8 mouse cellular contexts compared by ENCODE assay signal in the genomic region with DNA sequence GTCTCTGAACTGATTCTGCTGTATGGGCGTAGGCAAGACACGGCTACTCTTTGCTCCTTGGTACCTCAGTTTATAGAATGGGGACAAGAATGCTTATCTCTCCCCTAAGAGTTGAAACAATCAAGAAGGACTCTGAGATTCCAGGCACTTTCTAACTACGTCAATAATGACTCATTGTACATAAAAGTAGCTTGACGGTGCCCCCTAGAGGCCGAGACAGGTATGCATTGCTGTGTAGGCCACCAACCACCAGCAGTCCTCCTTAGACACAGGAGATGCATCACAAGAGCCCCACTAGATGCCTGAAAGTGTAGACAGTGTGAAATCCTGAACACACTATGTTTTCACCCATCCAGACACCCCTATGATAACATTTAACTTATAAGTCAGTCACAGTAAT. TPM values are rescaled to one million over a fixed set of nuclear protein-coding genes. Genes with fewer than 3 reads are reported as not detected.
DNase-seq lines count a peak whose midpoint lies in the region; ATAC-seq and TF ChIP-seq lines count a peak whose summit lies in the region.
"Had no signal": no experiment of that assay in that cellular context is flagged by ENCODE, and none has a peak within 500 bp of the region (broad histone marks: within the 10 kb centered on the region; RNA-seq: fewer than 3 reads in every experiment).

No protein-coding gene starts in this region.

- intact Hi-C loops in heart, postnatal 36 days (cut with DNase I): loop anchor here (5.0 kb wide), 2 partner anchors 36 to 196 kb away; no protein-coding TSS in a partner anchor

- TF ChIP-seq POLR2A in MEL (IDR thresholded peaks at IDR 0.05; ENCODE audit: control insufficient read depth in 1 of 2, insufficient read depth in 1 of 2, low read depth in 1 of 2, low read length in 2 of 2, poor library complexity in 1 of 2): no peak
- TF ChIP-seq POLR2A in brain, embryonic 14.5 days (IDR thresholded peaks at IDR 0.05; ENCODE audit: borderline replicate concordance, extremely low read depth, insufficient read depth, insufficient read length, poor library complexity, severe bottlenecking): no peak

- TF ChIP-seq EP300 in MEL (IDR thresholded peaks at IDR 0.05; ENCODE audit: low read depth in 1 of 2, low read length in 2 of 2): no peak
- no peak for TF ChIP-seq EP300 in liver, postnatal 0 days (IDR thresholded peaks at IDR 0.05; ENCODE audit: low read depth)

- no peak overlapping the region for H3K4me3 ChIP-seq in liver, embryonic 11.5 days (ENCODE audit: low read depth, low read length)
- no peak overlapping the region for H3K4me3 ChIP-seq in MEL (ENCODE audit: control insufficient read depth in 1 of 2, insufficient read depth in 1 of 2, low read depth in 2 of 2, low read length in 2 of 2)
- no peak overlapping the region for H3K4me3 ChIP-seq in liver, postnatal 0 days (ENCODE audit: low read depth, low read length)

- no peak overlapping the region for H3K27ac ChIP-seq in liver, embryonic 11.5 days (ENCODE audit: low read depth, low read length)
- no peak overlapping the region for H3K27ac ChIP-seq in MEL (ENCODE audit: control insufficient read depth, low read depth, low read length)
- no peak overlapping the region for H3K27ac ChIP-seq in liver, postnatal 0 days (ENCODE audit: low read depth)

- peak; percentile 63 for DNase-seq in liver
- DNase-seq in liver, embryonic 11.5 days (ENCODE audit: low spot score): no peak
- peak; percentile 74 for DNase-seq in MEL (ENCODE audit: low read depth, low spot score)
- DNase-seq in brain, embryonic 14.5 days (ENCODE audit: low read depth): peak; percentile 68
- DNase-seq in heart, postnatal 36 days: peak; percentile 14 to 38
- DNase-seq in liver, postnatal 0 days: peak; percentile 63
- peak; percentile 40 to 73 for DNase-seq in spleen, postnatal 10 days (ENCODE audit: low spot score in 2 of 2)

- peak; percentile 58 for TF ChIP-seq RAD21 in MEL (IDR thresholded peaks at IDR 0.05; ENCODE audit: low read depth, low read length)

- no peak overlapping the region for H3K9ac ChIP-seq in liver, embryonic 11.5 days (ENCODE audit: low read depth, low read length)
- no peak overlapping the region for H3K9ac ChIP-seq in MEL (ENCODE audit: control insufficient read depth, low read depth, low read length, poor library complexity, severe bottlenecking)
- no peak overlapping the region for H3K9ac ChIP-seq in liver, postnatal 0 days (replicated peaks)

- 44% methylated on average over 5 of the region's 5 CpGs for WGBS in liver, embryonic 11.5 days
- 48% methylated on average over 5 of the region's 5 CpGs for WGBS in liver, postnatal 0 days (ENCODE audit: insufficient replicate concordance)

- TF ChIP-seq CTCF in MEL (IDR thresholded peaks at IDR 0.05 in 2 of 3, conservative IDR thresholded peaks at IDR 0.05 in 1 of 3; ENCODE audit: control insufficient read depth in 1 of 3, insufficient read depth in 1 of 3, low read depth in 2 of 3, low read length in 3 of 3, poor library complexity in 1 of 3, severe bottlenecking in 1 of 3): peak; percentile 67 to 90 (median 79)
- TF ChIP-seq CTCF in brain, embryonic 14.5 days (IDR thresholded peaks at IDR 0.05; ENCODE audit: borderline replicate concordance, extremely low read depth, insufficient read depth, insufficient read length): peak; percentile 63; the same call in 1 of the 2 replicates
- TF ChIP-seq CTCF in liver, postnatal 0 days (IDR thresholded peaks at IDR 0.05; ENCODE audit: low read depth): peak; percentile 73

- H3K4me1 ChIP-seq in liver, embryonic 11.5 days (replicated peaks; ENCODE audit: control insufficient read depth, insufficient read depth, low read length): no peaks in the 10 kb centered on the region
- no peaks in the 10 kb centered on the region for H3K4me1 ChIP-seq in MEL (ENCODE audit: control insufficient read depth in 1 of 2, insufficient read depth in 2 of 2, low read length in 2 of 2)
- H3K4me1 ChIP-seq in liver, postnatal 0 days (ENCODE audit: insufficient read depth): no peaks in the 10 kb centered on the region

- H3K9me3 ChIP-seq in liver, embryonic 11.5 days (ENCODE audit: control insufficient read depth, low read length): no peaks in the 10 kb centered on the region
- H3K9me3 ChIP-seq in MEL (replicated peaks; ENCODE audit: insufficient read depth, low read length): no peaks in the 10 kb centered on the region
- no peaks in the 10 kb centered on the region for H3K9me3 ChIP-seq in liver, postnatal 0 days (ENCODE audit: low read length)

- no peak overlapping the region for H3K4me2 ChIP-seq in liver, embryonic 11.5 days
- H3K4me2 ChIP-seq in liver, postnatal 0 days (ENCODE audit: low read depth, low read length): no peak overlapping the region

- no peak for ATAC-seq in liver, embryonic 11.5 days (replicated peaks; ENCODE audit: low FRiP score)
- ATAC-seq in liver, postnatal 0 days: no peak

- no peaks in the 10 kb centered on the region for H3K27me3 ChIP-seq in liver, embryonic 11.5 days (replicated peaks; ENCODE audit: control insufficient read depth, insufficient read depth, low read length)
- H3K27me3 ChIP-seq in MEL (ENCODE audit: control insufficient read depth in 1 of 2, insufficient read depth in 2 of 2, low read length in 2 of 2): no peaks in the 10 kb centered on the region
- no peaks in the 10 kb centered on the region for H3K27me3 ChIP-seq in liver, postnatal 0 days (ENCODE audit: insufficient read depth, low read length)

- no peaks in the 10 kb centered on the region for H3K79me2 ChIP-seq in MEL (ENCODE audit: control insufficient read depth, insufficient read depth, low read length, poor library complexity)

- no peaks in the 10 kb centered on the region; the same call in 1 of the 2 replicates for H3K36me3 ChIP-seq in liver, embryonic 11.5 days (ENCODE audit: control insufficient read depth, insufficient read depth, low read length)
- no peaks in the 10 kb centered on the region; a peak in 1 of 4 replicates for H3K36me3 ChIP-seq in MEL (ENCODE audit: control insufficient read depth in 1 of 2, insufficient read depth in 2 of 2, low read length in 2 of 2)
- H3K36me3 ChIP-seq in liver, postnatal 0 days (replicated peaks; ENCODE audit: insufficient read depth, low read length): no peaks in the 10 kb centered on the region

TF ChIP-seq in MEL, 35 proteins besides CTCF, POLR2A, EP300 and RAD21:
- TF ChIP-seq UBTF (IDR thresholded peaks at IDR 0.05; ENCODE audit: borderline replicate concordance, insufficient read depth, low read depth, low read length) (no peak), ZC3H11A (IDR thresholded peaks at IDR 0.05; ENCODE audit: low read depth, low read length) (peak; percentile 34), SMC3 (IDR thresholded peaks at IDR 0.05; ENCODE audit: low read depth, low read length) (peak; percentile 58), GABPA (IDR thresholded peaks at IDR 0.05; ENCODE audit: low read depth, low read length) (no peak), NRF1 (IDR thresholded peaks at IDR 0.05; ENCODE audit: insufficient read depth, low read depth, low read length, poor library complexity, severe bottlenecking) (no peak)

RNA-seq across cellular contexts. Expression of gene Crtam, which starts 24.0 kb away (rescaled TPM):
- 0.08 and 0.11 TPM in 2 replicates for polyA plus RNA-seq in liver, embryonic 11.5 days (2014; fragmentation: Nextera tagmentation; extraction: Ambion mirVana)
- not detected in 2 replicates for total RNA-seq in MEL (2012; rRNA removed)
- under 1 TPM in 1 of 2 experiments, not detected in 1; 0.04 TPM for polyA plus RNA-seq in MEL (2012; ENCODE audit: insufficient read depth in 1 of 2, insufficient read length in 2 of 2, low read depth in 1 of 2, low replicate concordance in 2 of 2, missing spikeins in 1 of 2)
- polyA plus RNA-seq in brain, embryonic 14.5 days (2012; rRNA removed): 0.03 and 0.04 TPM in 2 replicates
- not detected for total RNA-seq in heart, postnatal 36 days (2021)
- 0.06 and 0.08 TPM in 2 replicates for polyA plus RNA-seq in liver, postnatal 0 days (2015; fragmentation: Nextera tagmentation; extraction: Ambion mirVana)
- polyA plus RNA-seq: gonadal fat pad, adult 2 months had no signal
